1 mouse cellular context compared by ENCODE assay signal in the genomic region with DNA sequence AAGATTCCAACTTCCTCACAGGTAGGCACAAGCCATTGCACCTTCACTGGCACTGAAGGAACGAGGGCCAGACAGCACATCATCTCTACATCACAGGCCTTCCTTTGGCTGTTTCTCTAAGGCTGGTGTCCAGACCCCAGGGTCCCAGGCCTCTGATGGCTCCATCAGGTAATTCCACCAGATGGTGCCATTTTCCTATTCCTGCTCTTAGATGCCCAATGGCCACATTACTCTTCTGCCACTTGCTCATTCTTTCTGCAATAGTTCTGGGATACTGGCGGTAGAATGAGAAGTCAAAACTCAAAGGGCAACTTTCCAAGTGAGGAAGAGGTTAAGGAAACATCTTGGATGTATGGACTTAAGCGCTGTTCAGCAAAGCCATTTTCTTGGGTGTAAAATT.
TF ChIP-seq lines count a peak whose summit lies in the region.

No protein-coding gene starts in this region.

TF ChIP-seq in CH12.LX, 34 proteins besides CTCF, POLR2A, EP300 and RAD21:
- no peak for TF ChIP-seq KAT2A (IDR thresholded peaks at IDR 0.05; ENCODE audit: insufficient replicate concordance, low read length)
- no peak for TF ChIP-seq NRF1 (IDR thresholded peaks at IDR 0.05; ENCODE audit: low read depth, low read length)
- TF ChIP-seq SMC3 (IDR thresholded peaks at IDR 0.05; ENCODE audit: low read depth, low read length) = peak; percentile 48
- no peak for TF ChIP-seq RCOR1 (conservative IDR thresholded peaks at IDR 0.05; ENCODE audit: low read depth, low read length)
- TF ChIP-seq ZMIZ1 (IDR thresholded peaks at IDR 0.05; ENCODE audit: low read depth, low read length) = no peak
- TF ChIP-seq BHLHE40 (IDR thresholded peaks at IDR 0.05; ENCODE audit: low read depth, low read length) = no peak
- no peak for TF ChIP-seq POLR2AphosphoS2 (IDR thresholded peaks at IDR 0.05; ENCODE audit: low read depth, low read length)
- no peak for TF ChIP-seq TBP (conservative IDR thresholded peaks at IDR 0.05; ENCODE audit: low read depth, low read length)
